26 mouse cellular contexts compared by ENCODE assay signal in genomic region chr10:40668640-40669039, GRCm38 (mm10). TPM values are rescaled to one million over a fixed set of nuclear protein-coding genes. Genes with fewer than 3 reads are reported as not detected.
DNase-seq lines count a peak whose midpoint lies in the region; ATAC-seq and TF ChIP-seq lines count a peak whose summit lies in the region.
"Had no signal": no experiment of that assay in that cellular context is flagged by ENCODE, and none has a peak within 500 bp of the region (broad histone marks: within the 10 kb centered on the region; RNA-seq: fewer than 3 reads in every experiment).

No protein-coding gene starts in this region.

- H3K27ac ChIP-seq in forebrain, embryonic 11.5 days (ENCODE audit: low read depth, low read length) = no peak overlapping the region
- H3K27ac ChIP-seq in forebrain, embryonic 16.5 days (ENCODE audit: low read length) = no peak overlapping the region
- no peak overlapping the region for H3K27ac ChIP-seq in CH12.LX (ENCODE audit: insufficient read depth, low read depth)

- TF ChIP-seq RAD21 in CH12.LX (IDR thresholded peaks at IDR 0.05; ENCODE audit: low read depth, low read length) = no peak

- no peak for ATAC-seq in forebrain, embryonic 11.5 days (replicated peaks; ENCODE audit: low FRiP score)
- no peak for ATAC-seq in forebrain, embryonic 16.5 days
- ATAC-seq: activated CD4-positive, CD25-positive, alpha-beta regulatory T cell, adult 4 months; CD4-positive, CD25-positive, alpha-beta regulatory T cell, adult 4 months; Patski had no signal

- H3K9me3 ChIP-seq in forebrain, embryonic 11.5 days (ENCODE audit: control insufficient read depth, low read length) = no peaks in the 10 kb centered on the region
- no peaks in the 10 kb centered on the region for H3K9me3 ChIP-seq in forebrain, embryonic 16.5 days (ENCODE audit: control insufficient read depth, low read length)
- H3K9me3 ChIP-seq in CH12.LX (replicated peaks; ENCODE audit: low read length) = peaks cover 4% of the 10 kb centered on the region

- TF ChIP-seq CTCF in CH12.LX (conservative IDR thresholded peaks at IDR 0.05 in 1 of 2, IDR thresholded peaks at IDR 0.05 in 1 of 2; ENCODE audit: low read depth in 2 of 2, low read length in 2 of 2) = no peak

- no peak overlapping the region for H3K4me2 ChIP-seq in forebrain, embryonic 11.5 days (ENCODE audit: low read depth, low read length, severe bottlenecking)
- no peak overlapping the region for H3K4me2 ChIP-seq in forebrain, embryonic 16.5 days (ENCODE audit: low read length)
- no peak overlapping the region for H3K4me2 ChIP-seq in CH12.LX (ENCODE audit: insufficient read depth, low read depth, poor library complexity, severe bottlenecking)

- dilution Hi-C loops in CH12.LX (cut with MboI; ENCODE audit: extremely low pct_ligation_motif_present, extremely low pct_unique_long_range_greater_than_20kb, low sequenced_read_pairs) = no loop called here

- H3K4me3 ChIP-seq in forebrain, embryonic 11.5 days (ENCODE audit: low read depth, low read length) = no peak overlapping the region
- no peak overlapping the region for H3K4me3 ChIP-seq in forebrain, embryonic 16.5 days (replicated peaks; ENCODE audit: low read length)
- no peak overlapping the region for H3K4me3 ChIP-seq in CH12.LX (replicated peaks in 1 of 3; ENCODE audit: low read depth in 2 of 3, low read length in 2 of 3, poor library complexity in 1 of 3)

- H3K36me3 ChIP-seq in forebrain, embryonic 11.5 days (ENCODE audit: control insufficient read depth, insufficient read depth, low read length) = no peaks in the 10 kb centered on the region
- H3K36me3 ChIP-seq in forebrain, embryonic 16.5 days (ENCODE audit: control insufficient read depth, insufficient read depth) = no peaks in the 10 kb centered on the region
- H3K36me3 ChIP-seq in CH12.LX (replicated peaks in 1 of 2; ENCODE audit: control insufficient read depth in 1 of 2, insufficient read depth in 1 of 2, low read length in 1 of 2) = no peaks in the 10 kb centered on the region
- H3K36me3 ChIP-seq: G1E had no signal

- in situ Hi-C loops in CH12.LX (cut with MboI; ENCODE audit: low pct_ligation_motif_present, low pct_unique_long_range_greater_than_20kb, low sequenced_read_pairs) = no loop called here

- DNase-seq in forebrain, embryonic 11.5 days (ENCODE audit: low spot score) = peak; percentile 41
- DNase-seq in heart, adult 11 months = peak; percentile 44
- DNase-seq in heart, postnatal 10 days = no peak
- DNase-seq in 3T3-L1 (ENCODE audit: low read depth, low spot score) (peak; percentile 47), CH12.LX (ENCODE audit: extremely low read depth) (peak; percentile 62)
- DNase-seq in retina, embryonic 14.5 days (ENCODE audit: low spot score) = no peak
- no peak for DNase-seq in thymus, adult 18-20 months
- DNase-seq: adrenal gland, adult 2 months; adrenal gland, adult 8-10 months; adrenal gland, postnatal 10 days; adrenal gland, postnatal 14 days; adrenal gland, postnatal 25 days; adrenal gland, postnatal 36 days; B cell, adult 2 months; cerebellum, adult 11 months; cerebellum, adult 11-12 months; cerebellum, adult 18-20 months; cerebellum, adult 2 months had no signal

- TF ChIP-seq POLR2A in CH12.LX (IDR thresholded peaks at IDR 0.05; ENCODE audit: low read depth, low read length) = no peak

- H3K9ac ChIP-seq in forebrain, embryonic 11.5 days (ENCODE audit: low read length) = no peak overlapping the region
- H3K9ac ChIP-seq in forebrain, embryonic 16.5 days (replicated peaks; ENCODE audit: low read depth, low read length) = no peak overlapping the region
- no peak overlapping the region for H3K9ac ChIP-seq in CH12.LX (ENCODE audit: insufficient read depth, low read depth)

- H3K27me3 ChIP-seq in forebrain, embryonic 11.5 days (ENCODE audit: control insufficient read depth, insufficient read depth, low read length) = no peaks in the 10 kb centered on the region
- H3K27me3 ChIP-seq in forebrain, embryonic 16.5 days (replicated peaks; ENCODE audit: control insufficient read depth, insufficient read depth, low read length) = no peaks in the 10 kb centered on the region
- no peaks in the 10 kb centered on the region for H3K27me3 ChIP-seq in CH12.LX (replicated peaks)
- H3K27me3 ChIP-seq: Patski had no signal

- H3K4me1 ChIP-seq in forebrain, embryonic 11.5 days (replicated peaks; ENCODE audit: control insufficient read depth, insufficient read depth, low read length) = no peaks in the 10 kb centered on the region
- H3K4me1 ChIP-seq in forebrain, embryonic 16.5 days (replicated peaks; ENCODE audit: control insufficient read depth, insufficient read depth, low read length) = no peaks in the 10 kb centered on the region
- H3K4me1 ChIP-seq in CH12.LX (ENCODE audit: control insufficient read depth in 1 of 2, insufficient read depth in 2 of 2) = peaks cover 10 to 20% of the 10 kb centered on the region in 2 experiments; a peak in 3 of 4 replicates

- TF ChIP-seq EP300 in CH12.LX (IDR thresholded peaks at IDR 0.05; ENCODE audit: low read length) = no peak

- intact Hi-C loops in heart, postnatal 10 days (cut with DNase I) = no loop called here

- H3K79me2 ChIP-seq in CH12.LX (replicated peaks; ENCODE audit: control insufficient read depth, extremely low read depth, insufficient read depth, poor library complexity, severe bottlenecking) = no peaks in the 10 kb centered on the region

TF ChIP-seq in CH12.LX, 34 proteins besides CTCF, POLR2A, EP300 and RAD21:
- TF ChIP-seq NELFE (IDR thresholded peaks at IDR 0.05; ENCODE audit: low read depth, low read length) (no peak), ELF1 (IDR thresholded peaks at IDR 0.05; ENCODE audit: low read depth, low read length) (peak; percentile 72), UBTF (IDR thresholded peaks at IDR 0.05; ENCODE audit: low read depth, low read length) (no peak)

RNA-seq across cellular contexts. Expression of gene Mettl24, which starts 14.4 kb away (rescaled TPM):
- 0.52 and 1.2 TPM in 2 replicates for polyA plus RNA-seq in forebrain, embryonic 11.5 days (2014; fragmentation: Nextera tagmentation; extraction: Ambion mirVana)
- 0.27 and 0.47 TPM in 2 replicates for polyA plus RNA-seq in forebrain, embryonic 16.5 days (2015; fragmentation: Nextera tagmentation; extraction: Ambion mirVana)
- 1 to 10 TPM; 1.9 to 2.3 TPM for total RNA-seq in heart, postnatal 10 days (2021)
- total RNA-seq in CH12.LX (2012; rRNA removed) = not detected in 2 replicates
- not detected in 2 replicates for total RNA-seq in CH12.LX (2014; rRNA removed)
- polyA plus RNA-seq in CH12.LX (2012; ENCODE audit: insufficient read length, low read depth) = not detected in 2 replicates
- total RNA-seq: G1E, MEL had no signal
- polyA plus RNA-seq: activated CD4-positive, CD25-positive, alpha-beta regulatory T cell, adult 4 months; G1E; Patski had no signal

RNA-seq across cellular contexts. Expression of gene Ddo, which starts 38.8 kb away (rescaled TPM):
- polyA plus RNA-seq in forebrain, embryonic 11.5 days (2014; fragmentation: Nextera tagmentation; extraction: Ambion mirVana) = 0.09 and 0.15 TPM in 2 replicates
- polyA plus RNA-seq in forebrain, embryonic 16.5 days (2015; fragmentation: Nextera tagmentation; extraction: Ambion mirVana) = 0.48 and 0.71 TPM in 2 replicates
- total RNA-seq in heart, postnatal 10 days (2021) = 10 to 100 TPM; 24.2 to 24.9 TPM
- total RNA-seq in CH12.LX (2012; rRNA removed) (0.21 TPM in 1 of 2 replicates, not detected in the other), CH12.LX (2014; rRNA removed) (not detected in 2 replicates)
- not detected in 2 replicates for polyA plus RNA-seq in CH12.LX (2012; ENCODE audit: insufficient read length, low read depth)
- total RNA-seq: ES-E14, MEL had no signal
- polyA plus RNA-seq: activated CD4-positive, CD25-positive, alpha-beta regulatory T cell, adult 4 months; C2C12; G1E had no signal

Comparison
In these comparisons a context has a peak if more than half of its experiments do, and no peak if none do; other contexts are left out.
1. DNase-seq: peak in forebrain, embryonic 11.5 days (single experiment), heart, adult 11 months (single experiment), 3T3-L1 (single experiment) and CH12.LX (single experiment); none in heart, postnatal 10 days (0 of 2), retina, embryonic 14.5 days (single experiment) and thymus, adult 18-20 months (0 of 2).